Mouse (Mus musculus) cerebellum, adult 9-11 months (tissue): ENCODE results near the gene Pim3.
"Not testable (repeated sequence)": the region's sequence is repeated elsewhere in the genome, so short reads cannot be mapped to it uniquely, and the experiment has no call there.

Experiments
- DNase-seq: peaks from one replicate; pipeline ENCODE4 v3.0.0; 2022

Pim3 gene

GRCm38 (mm10) chr15:88861772-88862622 lies at the start of gene Pim3:
Gene Pim3, plus strand, starts transcription at chr15:88862186.
- peak; percentile 99 for DNase-seq

GRCm38 (mm10) chr15:88813262-88813661 lies 48.7 kb upstream of the Pim3 start:
- no peak for DNase-seq

- DNase-seq = not testable (repeated sequence)
These were observed 48.1 kb upstream of the Pim3 start for GRCm38 (mm10) chr15:88813873-88814272.

- peak; percentile 11 for DNase-seq
These were observed 47.5 kb upstream of the Pim3 start for GRCm38 (mm10) chr15:88814411-88815047.

- peak; percentile 14 for DNase-seq
These were observed 46.7 kb upstream of the Pim3 start for GRCm38 (mm10) chr15:88815196-88815700.

GRCm38 (mm10) chr15:88819026-88819905 lies 42.7 kb upstream of the Pim3 start, which contains the start of the genes Alg12 and Creld2:
Gene Alg12, minus strand, starts transcription at chr15:88819318.
Gene Creld2, plus strand, starts transcription at chr15:88819646.
- DNase-seq = peak; percentile 100

GRCm38 (mm10) chr15:88819906-88820303 lies 42.1 kb upstream of the Pim3 start:
- DNase-seq = no peak

- peak; percentile 44 for DNase-seq
These were observed 40.6 kb upstream of the Pim3 start for GRCm38 (mm10) chr15:88821403-88821802.

- DNase-seq = peak; percentile 23
These were observed 39.5 kb upstream of the Pim3 start for GRCm38 (mm10) chr15:88822513-88822912.

GRCm38 (mm10) chr15:88823376-88823775 lies 38.6 kb upstream of the Pim3 start:
- no peak for DNase-seq

GRCm38 (mm10) chr15:88827466-88827865 lies 34.5 kb upstream of the Pim3 start:
- DNase-seq = no peak

- DNase-seq = peak; percentile 95
These were observed 33.8 kb upstream of the Pim3 start for GRCm38 (mm10) chr15:88827991-88828799.

GRCm38 (mm10) chr15:88828800-88829705 lies 32.9 kb upstream of the Pim3 start:
- peak; percentile 91 for DNase-seq

- peak; percentile 44 for DNase-seq
These were observed 32.1 kb upstream of the Pim3 start for GRCm38 (mm10) chr15:88829791-88830440.

GRCm38 (mm10) chr15:88830696-88831095 lies 31.3 kb upstream of the Pim3 start:
- peak; percentile 33 for DNase-seq

GRCm38 (mm10) chr15:88831482-88831881 lies 30.5 kb upstream of the Pim3 start:
- peak; percentile 49 for DNase-seq

- peak; percentile 13 for DNase-seq
These were observed 29.4 kb upstream of the Pim3 start for GRCm38 (mm10) chr15:88832536-88832935.

- no peak for DNase-seq
These were observed 26.0 kb upstream of the Pim3 start for GRCm38 (mm10) chr15:88836031-88836430.

- no peak for DNase-seq
These were observed 25.4 kb upstream of the Pim3 start for GRCm38 (mm10) chr15:88836571-88836970.
